Comparison of ENCODE assay signal across 9 mouse cellular contexts in genomic region chr8:8488191-8488694, GRCm38 (mm10).
DNase-seq lines count a peak whose midpoint lies in the region; ATAC-seq lines count a peak whose summit lies in the region.
"Had no signal": no experiment of that assay in that cellular context is flagged by ENCODE, and none has a peak within 500 bp of the region (broad histone marks: within the 10 kb centered on the region; RNA-seq: fewer than 3 reads in every experiment).

No protein-coding gene starts in this region.

- H3K27ac ChIP-seq in heart, embryonic 16.5 days (ENCODE audit: low read length): no peak overlapping the region
- H3K27ac ChIP-seq in forebrain, embryonic 16.5 days (ENCODE audit: low read length): peak overlapping the region; percentile 66
- peak overlapping the region; percentile 72 for H3K27ac ChIP-seq in midbrain, embryonic 12.5 days (replicated peaks)

- H3K9ac ChIP-seq in heart, embryonic 16.5 days (ENCODE audit: low read length): peak overlapping the region; percentile 47
- peak overlapping the region; percentile 42; the same call in 1 of the 2 replicates for H3K9ac ChIP-seq in forebrain, embryonic 16.5 days (replicated peaks; ENCODE audit: low read depth, low read length)
- H3K9ac ChIP-seq in midbrain, embryonic 12.5 days (replicated peaks): no peak overlapping the region

- no peaks in the 10 kb centered on the region for H3K27me3 ChIP-seq in heart, embryonic 16.5 days (ENCODE audit: control insufficient read depth, insufficient read depth, low read length)
- H3K27me3 ChIP-seq in forebrain, embryonic 16.5 days (replicated peaks; ENCODE audit: control insufficient read depth, insufficient read depth, low read length): no peaks in the 10 kb centered on the region
- peaks cover 68% of the 10 kb centered on the region for H3K27me3 ChIP-seq in midbrain, embryonic 12.5 days

- intact Hi-C loops in heart, postnatal 14 days (cut with DNase I): no loop called here

- H3K36me3 ChIP-seq in heart, embryonic 16.5 days (ENCODE audit: control insufficient read depth, insufficient read depth): no peaks in the 10 kb centered on the region
- H3K36me3 ChIP-seq in forebrain, embryonic 16.5 days (ENCODE audit: control insufficient read depth, insufficient read depth): no peaks in the 10 kb centered on the region
- no peaks in the 10 kb centered on the region for H3K36me3 ChIP-seq in midbrain, embryonic 12.5 days

- peaks cover 21% of the 10 kb centered on the region for H3K4me1 ChIP-seq in heart, embryonic 16.5 days (ENCODE audit: control insufficient read depth, insufficient read depth, low read length)
- peaks cover 39% of the 10 kb centered on the region for H3K4me1 ChIP-seq in forebrain, embryonic 16.5 days (replicated peaks; ENCODE audit: control insufficient read depth, insufficient read depth, low read length)
- H3K4me1 ChIP-seq in midbrain, embryonic 12.5 days: peaks cover 50% of the 10 kb centered on the region

- WGBS in heart, embryonic 16.5 days: 50% methylated on average over 9 of the region's 9 CpGs
- WGBS in forebrain, embryonic 16.5 days: 27% methylated on average over 9 of the region's 9 CpGs
- WGBS in midbrain, embryonic 12.5 days: 23% methylated on average over 9 of the region's 9 CpGs

- peak overlapping the region; percentile 40 for H3K4me3 ChIP-seq in heart, embryonic 16.5 days (ENCODE audit: low read length)
- no peak overlapping the region for H3K4me3 ChIP-seq in forebrain, embryonic 16.5 days (replicated peaks; ENCODE audit: low read length)
- H3K4me3 ChIP-seq in midbrain, embryonic 12.5 days: no peak overlapping the region

- DNase-seq in heart, postnatal 14 days: no peak
- peak; percentile 69 for DNase-seq in NIH3T3 (ENCODE audit: low read depth)
- no peak for DNase-seq in thymus, postnatal 0 days (ENCODE audit: low spot score)
- no peak for DNase-seq in urinary bladder, postnatal 25 days (ENCODE audit: low spot score)
- no peak for DNase-seq in cerebellum, adult 9-11 months
- DNase-seq: kidney, adult 11 months had no signal

- no peaks in the 10 kb centered on the region for H3K9me3 ChIP-seq in heart, embryonic 16.5 days (replicated peaks; ENCODE audit: control insufficient read depth, low read length)
- H3K9me3 ChIP-seq in forebrain, embryonic 16.5 days (ENCODE audit: control insufficient read depth, low read length): no peaks in the 10 kb centered on the region
- H3K9me3 ChIP-seq in midbrain, embryonic 12.5 days: no peaks in the 10 kb centered on the region

- peak overlapping the region; percentile 62 for H3K4me2 ChIP-seq in heart, embryonic 16.5 days (ENCODE audit: low read depth, low read length)
- H3K4me2 ChIP-seq in forebrain, embryonic 16.5 days (ENCODE audit: low read length): peak overlapping the region; percentile 15
- H3K4me2 ChIP-seq in midbrain, embryonic 12.5 days (replicated peaks): peak overlapping the region; percentile 48

- ATAC-seq in heart, embryonic 16.5 days (replicated peaks; ENCODE audit: extremely low read depth, insufficient read depth, low FRiP score): no peak
- peak; percentile 49 for ATAC-seq in forebrain, embryonic 16.5 days
- ATAC-seq in midbrain, embryonic 12.5 days (ENCODE audit: low FRiP score, low read depth): peak; percentile 57
